Mouse (Mus musculus): Measurements from ENCODE around the gene Inca1.

Inca1 gene

GRCm38 (mm10) chr11:70655571-70656455, 44.1 kb downstream of the Inca1 start:
- in situ Hi-C loops (cut with MboI; ENCODE audit: unreplicated experiment in 2 of 2) = loop anchor here in 1 of 2 experiments (25.0 kb wide), 1 partner anchor 1244 kb away; the partner anchor contains the start of gene Kdm6b

GRCm38 (mm10) chr11:70654923-70655570, 44.9 kb downstream of the Inca1 start:
- in situ Hi-C loops (cut with MboI; ENCODE audit: unreplicated experiment in 2 of 2) = loop anchor here in 1 of 2 experiments (25.0 kb wide), 1 partner anchor 1243 kb away; the partner anchor contains the start of gene Kdm6b

- in situ Hi-C loops (cut with MboI; ENCODE audit: unreplicated experiment in 2 of 2) = loop anchor here in 1 of 2 experiments (25.0 kb wide), 1 partner anchor 1242 kb away; the partner anchor contains the start of gene Kdm6b
Measured at GRCm38 (mm10) chr11:70654198-70654922, 45.6 kb downstream of the Inca1 start, which contains the start of gene Pfn1. TSS of gene Pfn1 (minus strand) at chr11:70654644.

GRCm38 (mm10) chr11:70653345-70654197, 46.4 kb downstream of the Inca1 start:
- in situ Hi-C loops (cut with MboI; ENCODE audit: unreplicated experiment in 2 of 2) = loop anchor here in 1 of 2 experiments (25.0 kb wide), 1 partner anchor 1241 kb away; the partner anchor contains the start of gene Kdm6b

GRCm38 (mm10) chr11:70652884-70653344, 47.0 kb downstream of the Inca1 start:
- in situ Hi-C loops (cut with MboI; ENCODE audit: unreplicated experiment in 2 of 2) = loop anchor here in 1 of 2 experiments (25.0 kb wide), 1 partner anchor 1241 kb away; the partner anchor contains the start of gene Kdm6b

DNA sequence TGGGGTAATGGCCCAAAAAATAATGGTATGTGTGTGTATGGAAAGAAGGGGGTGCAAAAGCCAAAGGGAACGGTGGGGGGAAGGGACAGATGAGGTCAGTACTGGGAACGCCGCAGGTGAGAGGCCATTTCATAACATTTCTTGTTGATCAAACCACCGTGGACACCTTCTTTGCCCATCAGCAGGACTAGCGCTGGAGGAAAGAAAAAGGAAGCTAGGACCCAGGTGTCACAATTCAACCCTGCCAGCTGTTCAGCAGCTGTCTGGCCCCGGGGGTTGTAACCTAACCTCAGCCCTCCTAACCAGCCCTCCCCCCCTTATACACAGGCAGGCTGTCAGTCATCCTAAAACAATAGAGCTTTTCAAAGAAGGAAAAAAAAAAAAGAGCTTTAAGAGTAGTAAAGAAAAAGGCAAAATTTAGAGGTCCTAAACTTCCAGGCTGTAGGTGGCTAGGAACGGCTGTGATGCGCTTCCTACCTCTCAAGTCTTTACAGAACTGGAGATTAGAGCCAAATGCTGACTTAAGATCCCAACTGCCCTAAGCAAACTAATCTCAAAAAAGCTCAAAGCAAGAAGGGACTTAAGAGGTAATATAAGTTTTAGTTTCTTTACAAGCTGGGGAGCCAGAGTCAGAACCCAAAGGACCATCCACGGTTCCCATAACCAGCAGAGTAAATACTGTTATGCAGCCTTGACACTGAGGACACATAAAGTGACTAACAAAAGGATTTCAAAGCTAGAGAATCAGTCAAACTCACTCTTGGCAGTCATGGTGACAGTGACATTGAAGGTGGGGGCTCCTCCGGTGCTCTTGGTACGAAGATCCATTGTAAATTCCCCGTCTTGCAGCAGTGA, 47.7 kb downstream of the Inca1 start:
- in situ Hi-C loops (cut with MboI; ENCODE audit: unreplicated experiment in 2 of 2) = loop anchor here in 1 of 2 experiments (25.0 kb wide), 1 partner anchor 1240 kb away; the partner anchor contains the start of gene Kdm6b

DNA sequence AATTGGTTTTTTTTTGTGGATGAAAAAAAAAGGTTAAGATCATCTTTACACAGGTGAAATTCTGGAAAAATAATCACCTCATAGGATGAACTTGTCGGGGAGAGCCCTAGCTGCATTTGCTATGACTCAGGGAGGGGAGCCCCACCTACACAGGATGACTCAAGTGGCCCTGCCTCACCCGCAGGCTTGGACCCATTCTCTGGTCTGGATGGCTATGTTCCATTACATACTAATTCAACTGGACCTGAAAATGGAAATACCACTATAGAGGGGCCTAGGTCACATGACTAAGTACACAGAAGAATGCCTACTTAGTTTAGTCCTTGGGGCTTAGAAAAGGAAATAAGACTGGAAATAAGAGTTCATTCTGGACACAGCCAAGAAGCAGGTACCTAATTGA, 48.6 kb downstream of the Inca1 start:
- in situ Hi-C loops (cut with MboI; ENCODE audit: unreplicated experiment in 2 of 2) = loop anchor here in 1 of 2 experiments (25.0 kb wide), 1 partner anchor 1239 kb away; the partner anchor contains the start of gene Kdm6b

GRCm38 (mm10) chr11:70650322-70651175, 49.4 kb downstream of the Inca1 start:
- in situ Hi-C loops (cut with MboI; ENCODE audit: unreplicated experiment in 2 of 2) = loop anchor here in 1 of 2 experiments (25.0 kb wide), 1 partner anchor 1238 kb away; the partner anchor contains the start of gene Kdm6b

GRCm38 (mm10) chr11:70649185-70649734, 50.7 kb downstream of the Inca1 start:
- in situ Hi-C loops (cut with MboI; ENCODE audit: unreplicated experiment in 2 of 2) = no loop called here

DNA sequence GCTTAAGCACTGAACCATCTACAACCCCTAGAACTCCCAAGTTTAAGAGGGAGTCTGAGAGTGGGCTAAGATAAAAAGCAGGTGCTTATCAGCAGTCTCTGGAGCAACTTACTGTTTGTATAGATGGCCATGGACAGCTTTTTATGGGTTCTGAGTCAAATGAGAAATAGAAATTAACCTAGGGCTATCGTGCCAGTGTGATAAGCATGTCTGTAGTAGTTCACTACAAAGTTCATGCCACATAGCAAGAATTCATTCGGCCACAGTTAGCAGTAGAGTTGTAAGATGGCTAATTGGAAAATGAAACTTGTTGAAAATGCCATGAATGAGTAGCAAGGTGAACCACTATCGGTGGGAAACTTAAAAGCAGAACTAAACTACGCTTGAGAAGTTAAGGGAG, 51.4 kb downstream of the Inca1 start:
- in situ Hi-C loops (cut with MboI; ENCODE audit: unreplicated experiment in 2 of 2) = no loop called here

GRCm38 (mm10) chr11:70647716-70648420, 52.1 kb downstream of the Inca1 start:
- in situ Hi-C loops (cut with MboI; ENCODE audit: unreplicated experiment in 2 of 2) = no loop called here

DNA sequence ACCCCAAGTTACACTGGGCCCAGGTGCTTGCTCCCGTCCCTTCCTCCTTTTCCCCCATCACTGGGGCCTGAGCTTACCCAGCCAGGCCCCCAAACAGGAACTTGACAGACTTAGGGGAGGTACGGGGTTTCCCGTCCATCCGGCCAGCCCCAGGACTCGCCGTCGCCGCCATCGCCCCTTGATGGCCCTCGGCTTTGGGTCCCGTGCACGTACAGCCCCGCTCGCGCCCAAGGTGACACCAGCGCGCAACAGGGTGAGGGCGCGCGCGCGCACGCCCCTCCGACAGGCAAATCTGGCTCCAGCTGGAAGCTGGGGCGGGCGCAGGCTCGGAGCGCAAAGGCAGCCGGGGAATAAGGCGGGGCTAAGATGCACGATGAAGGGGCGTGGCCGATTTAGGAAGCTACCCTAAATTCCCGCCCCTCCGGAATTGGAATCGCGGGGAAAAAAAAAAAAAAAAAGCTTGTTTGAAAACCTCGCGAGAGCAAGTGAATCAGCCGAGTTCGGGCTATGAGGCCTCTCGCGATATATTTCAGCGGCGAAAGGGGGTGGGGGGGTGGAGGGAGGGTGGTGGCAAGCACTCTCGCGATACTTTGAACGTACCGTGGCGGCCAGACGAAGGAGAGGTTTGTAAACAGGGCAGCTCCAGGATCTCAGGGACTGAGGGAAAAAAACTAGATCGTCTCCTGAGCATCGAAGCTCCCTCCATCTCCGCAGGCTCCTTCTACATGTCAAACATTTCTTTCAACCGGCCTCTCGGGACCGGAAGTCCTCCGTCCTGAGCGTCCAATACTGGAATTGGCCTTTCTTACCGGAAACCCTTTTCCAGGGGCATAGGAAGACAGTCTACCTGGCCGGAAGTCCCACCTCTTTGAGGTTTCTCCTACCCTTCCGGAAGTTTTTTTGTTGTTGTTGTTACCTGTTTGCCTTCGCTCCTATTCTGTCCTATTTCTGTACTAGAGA, 53.0 kb downstream of the Inca1 start, which contains the start of the genes Rnf167 and Slc25a11:
Gene Rnf167 (plus strand): TSS at position 545 of the 960 bp plus-strand sequence.
Gene Slc25a11 (minus strand): TSS at position 789 of the 960 bp plus-strand sequence.
- in situ Hi-C loops (cut with MboI; ENCODE audit: unreplicated experiment in 2 of 2) = no loop called here

- in situ Hi-C loops (cut with MboI; ENCODE audit: unreplicated experiment in 2 of 2) = no loop called here
Measured at GRCm38 (mm10) chr11:70646259-70646555, 53.7 kb downstream of the Inca1 start.

DNA sequence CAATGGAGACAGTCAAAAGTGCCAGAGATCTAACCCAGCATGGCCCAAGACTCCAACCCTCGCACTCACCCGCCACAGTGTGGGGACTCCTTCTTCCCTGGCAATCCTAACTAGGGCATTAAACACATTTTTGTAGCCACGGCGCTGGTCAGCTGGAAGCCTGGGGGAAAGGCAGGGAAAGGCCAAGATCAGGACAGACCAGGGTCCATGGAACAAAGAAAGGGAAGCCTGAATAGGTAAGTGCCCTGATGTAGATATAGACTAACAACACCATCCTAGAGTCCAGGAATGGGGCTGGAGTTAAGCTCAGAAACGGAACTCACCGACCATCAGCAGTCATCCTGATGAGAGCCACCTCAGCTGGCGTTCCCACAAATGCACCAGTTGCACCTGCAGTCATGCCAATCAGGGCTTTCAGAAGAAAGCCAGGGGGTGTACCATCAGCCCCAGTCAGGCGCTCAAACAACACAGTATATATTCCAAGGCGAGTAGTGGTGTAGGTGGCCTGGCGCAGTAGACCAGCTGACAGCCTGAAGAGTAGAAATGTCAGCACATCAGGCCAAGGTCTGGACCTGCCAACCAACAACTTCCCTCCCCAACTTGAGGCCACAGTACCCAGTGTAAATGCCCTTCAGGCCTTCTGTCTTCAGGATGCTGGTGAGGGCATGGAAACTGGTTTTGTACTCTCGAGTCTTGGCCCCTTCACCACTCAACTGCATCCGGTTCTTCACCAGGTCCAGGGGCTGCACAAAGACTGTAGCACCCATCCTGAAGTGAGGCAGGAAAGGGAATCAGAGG, 54.3 kb downstream of the Inca1 start:
- in situ Hi-C loops (cut with MboI; ENCODE audit: unreplicated experiment in 2 of 2) = no loop called here
